Mouse (Mus musculus) kidney, adult 2 months (tissue): ENCODE data around the gene Ten1.

Source experiments
- CTCF ChIP-seq: fragments of 200-500 bp; conservative IDR thresholded peaks from 2 replicates; pipeline ENCODE4 v1.5.1; 2011; ENCODE audit warnings: low read depth, mild to moderate bottlenecking, control low read depth, low read length, moderate library complexity, mixed read lengths; ENCODE audit not compliant: insufficient read depth, insufficient read length
- POLR2A ChIP-seq: fragments of 200-500 bp; IDR thresholded peaks from one replicate; pipeline ENCODE4 v1.6.1; 2011; ENCODE audit warnings: low read depth, low read length, control low read depth

GRCm38 (mm10) chr11:116150960-116151359 is 47.7 kb upstream of the Ten1 start:
- TF ChIP-seq CTCF (no peak), POLR2A (no peak)
